Mouse (Mus musculus) spleen, adult 12 weeks (tissue): ENCODE results near the gene Slc15a2.

ENCODE experiments used
- DNase-seq: peaks from one replicate; pipeline ENCODE4 v3.0.0; 2022; ENCODE audit warnings: low spot score

Gene Slc15a2

DNA sequence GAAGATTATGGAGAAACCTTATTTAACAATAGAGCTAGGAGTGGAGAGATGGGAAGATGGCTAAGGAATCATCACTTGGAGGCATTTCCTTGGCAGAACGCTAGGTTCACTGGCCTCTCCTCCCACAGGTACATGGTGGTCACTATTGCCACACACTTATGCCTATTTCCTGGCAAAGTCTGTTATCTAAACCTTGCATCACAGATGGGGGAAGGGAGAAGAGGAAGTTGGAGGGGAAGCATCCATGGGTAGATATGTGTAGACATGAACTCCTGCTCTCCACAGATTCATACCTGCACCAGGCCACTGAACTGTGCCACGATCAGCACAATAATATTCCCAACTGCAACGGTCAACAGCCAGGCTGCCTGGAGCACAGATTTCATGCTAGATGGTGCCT, 32.8 kb downstream of the Slc15a2 start:
- DNase-seq, result no peak

DNA sequence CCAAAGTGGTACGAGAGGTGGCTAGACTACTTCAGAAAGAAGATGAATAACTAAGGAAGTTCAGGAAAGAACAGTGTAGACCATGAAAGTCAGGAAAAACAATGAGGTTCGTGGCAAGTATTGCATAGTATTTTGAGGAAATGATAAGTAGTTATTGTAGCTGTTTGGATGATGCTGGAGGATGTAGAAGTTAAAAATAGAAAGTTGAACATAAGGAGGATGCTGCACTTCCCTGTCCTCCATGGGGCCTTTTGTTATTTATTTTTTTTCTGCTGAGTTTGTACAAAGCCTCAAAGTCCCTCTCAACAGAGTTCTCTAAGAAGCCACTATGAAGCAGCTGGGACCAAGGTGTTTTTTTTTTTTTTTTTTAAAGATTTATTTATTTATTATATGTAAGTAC, 37.0 kb downstream of the Slc15a2 start:
- DNase-seq, result no peak

DNA sequence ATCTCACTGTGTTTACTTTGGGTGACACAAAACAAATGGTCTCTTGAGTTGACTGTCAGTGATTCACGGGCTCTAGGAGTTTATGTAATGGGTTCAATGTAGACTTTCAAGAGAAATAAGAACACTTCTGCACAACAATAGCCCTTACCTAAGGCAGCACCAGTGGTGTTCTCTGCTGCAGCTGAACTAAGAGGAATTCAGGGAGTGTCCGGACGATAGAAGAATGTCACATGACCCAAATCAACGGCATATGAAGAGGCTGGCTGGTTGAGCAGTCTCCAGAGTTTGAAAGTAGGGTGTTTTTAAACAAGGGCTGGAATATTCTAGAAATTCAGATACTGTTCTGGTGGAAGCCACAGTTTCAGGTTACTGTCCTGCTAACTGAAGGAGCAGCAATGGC, 37.7 kb downstream of the Slc15a2 start:
- DNase-seq, result no peak

DNA sequence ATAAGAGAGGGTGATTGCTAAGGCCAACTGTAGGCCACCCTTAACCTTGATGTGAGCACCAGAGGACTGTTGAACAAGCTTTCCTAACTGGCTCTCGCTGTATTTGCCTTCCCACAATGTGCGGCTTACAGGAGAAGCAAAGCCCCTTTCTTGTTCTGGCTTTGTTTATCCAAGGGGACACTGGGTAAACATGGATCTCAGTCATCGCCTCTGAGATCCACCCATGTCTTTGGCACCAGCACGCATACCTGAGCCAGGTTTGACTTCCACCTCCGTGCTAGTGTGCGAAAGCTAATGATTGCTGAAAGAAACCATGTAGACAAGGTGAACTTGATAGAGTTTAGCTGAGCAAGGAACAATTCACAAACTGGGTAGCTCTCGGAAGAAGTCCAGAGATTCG, 41.2 kb downstream of the Slc15a2 start:
- no peak for DNase-seq

DNA sequence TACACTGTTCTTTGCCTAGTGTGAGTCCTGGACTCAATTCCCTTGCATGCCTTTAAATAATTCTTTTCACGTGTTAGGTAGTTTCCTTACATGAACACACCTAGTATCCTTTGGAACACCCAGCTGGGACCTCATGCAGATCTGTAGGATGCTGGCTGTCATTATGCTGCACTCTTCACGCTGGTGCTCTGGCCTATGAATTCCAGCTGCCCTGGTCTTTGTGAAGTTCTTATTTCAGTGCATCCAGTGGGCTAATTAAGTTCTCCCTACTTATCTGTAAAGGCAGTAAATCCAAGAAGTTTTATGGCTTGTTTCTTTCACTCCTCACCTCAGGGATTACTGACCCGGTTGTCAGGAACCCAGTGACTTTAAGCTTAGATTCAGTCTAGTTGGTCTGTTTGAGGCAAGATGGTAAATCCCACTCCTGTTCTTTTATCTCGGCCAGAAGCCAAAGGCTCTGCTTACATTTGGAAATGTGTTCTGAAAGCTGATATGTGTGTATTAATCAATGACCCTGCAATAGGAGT, 45.3 kb downstream of the Slc15a2 start:
- DNase-seq, result no peak

DNA sequence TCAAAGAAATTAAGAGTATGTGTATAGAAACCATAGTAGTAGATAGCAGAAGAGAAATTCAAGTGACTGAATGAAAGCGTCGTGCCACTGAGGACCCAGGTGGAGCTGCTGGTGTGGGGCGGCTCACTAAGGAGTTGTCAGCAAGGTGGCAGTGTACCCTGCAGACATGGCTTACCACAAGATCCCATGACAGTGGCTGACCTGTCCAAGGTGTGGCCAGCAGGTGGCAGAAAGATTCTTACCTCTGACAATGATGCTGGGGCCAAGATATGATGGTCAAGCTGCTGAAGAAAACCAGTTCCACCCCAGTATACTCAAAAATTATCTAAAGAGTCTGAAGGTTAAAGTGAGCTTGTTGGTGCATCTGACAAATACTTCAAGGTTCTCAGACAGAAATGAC, 49.3 kb downstream of the Slc15a2 start:
- no peak for DNase-seq

DNA sequence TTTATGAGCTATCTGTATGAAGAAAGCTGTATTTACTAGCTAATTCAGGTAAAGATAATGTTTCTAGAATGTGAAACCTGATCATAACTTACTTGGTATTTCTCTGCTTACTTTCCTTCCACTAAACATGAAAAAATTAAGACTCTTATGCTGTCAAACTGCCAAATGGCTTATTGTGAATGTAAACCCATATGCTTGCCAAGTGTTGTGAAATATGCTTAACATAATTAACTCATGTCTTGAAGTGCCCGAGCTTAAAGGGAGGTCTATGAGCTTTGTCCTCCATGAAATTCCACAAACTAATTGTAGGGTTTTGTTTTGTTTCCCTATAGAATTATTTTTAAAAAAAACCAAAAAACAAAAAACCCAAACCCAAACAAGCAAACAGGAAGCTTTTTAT, 50.9 kb downstream of the Slc15a2 start:
- DNase-seq, result no peak

DNA sequence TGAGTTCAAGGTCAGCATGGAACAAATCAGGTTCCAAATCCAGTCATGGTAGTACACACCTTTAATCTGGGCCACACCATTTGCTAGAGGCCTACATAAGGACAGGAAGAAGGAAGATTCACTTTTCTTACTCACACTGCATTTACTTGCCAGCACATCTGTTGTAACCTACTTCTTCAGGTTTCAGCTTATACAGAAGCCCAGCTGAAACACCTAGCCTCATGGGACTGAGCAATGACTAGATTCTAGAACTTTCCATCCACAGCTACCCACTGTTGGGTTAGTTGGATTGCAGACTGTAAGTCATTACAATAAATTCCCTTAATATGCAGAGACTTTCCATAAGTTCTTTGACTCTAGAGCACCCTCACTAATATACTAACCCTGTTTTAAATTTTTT, 52.2 kb downstream of the Slc15a2 start:
- no peak for DNase-seq

DNA sequence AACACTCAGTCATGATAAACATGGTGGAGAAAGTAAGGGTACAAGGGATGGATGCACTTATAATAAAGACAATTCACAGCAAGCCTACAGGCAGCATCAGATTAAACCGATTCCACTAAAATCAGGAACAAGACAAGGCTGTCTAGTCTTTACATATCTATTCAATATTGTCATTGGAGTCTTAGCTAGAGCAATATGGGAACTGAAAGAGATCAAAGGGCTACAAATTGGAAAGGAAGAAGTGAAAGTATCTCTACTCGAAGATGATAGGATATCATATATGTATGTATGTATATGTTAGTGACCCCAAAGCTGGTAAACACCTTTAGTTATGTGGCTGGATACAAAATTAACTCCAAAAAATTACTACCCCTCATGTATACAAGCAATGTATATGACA, 55.8 kb downstream of the Slc15a2 start:
- no peak for DNase-seq

DNA sequence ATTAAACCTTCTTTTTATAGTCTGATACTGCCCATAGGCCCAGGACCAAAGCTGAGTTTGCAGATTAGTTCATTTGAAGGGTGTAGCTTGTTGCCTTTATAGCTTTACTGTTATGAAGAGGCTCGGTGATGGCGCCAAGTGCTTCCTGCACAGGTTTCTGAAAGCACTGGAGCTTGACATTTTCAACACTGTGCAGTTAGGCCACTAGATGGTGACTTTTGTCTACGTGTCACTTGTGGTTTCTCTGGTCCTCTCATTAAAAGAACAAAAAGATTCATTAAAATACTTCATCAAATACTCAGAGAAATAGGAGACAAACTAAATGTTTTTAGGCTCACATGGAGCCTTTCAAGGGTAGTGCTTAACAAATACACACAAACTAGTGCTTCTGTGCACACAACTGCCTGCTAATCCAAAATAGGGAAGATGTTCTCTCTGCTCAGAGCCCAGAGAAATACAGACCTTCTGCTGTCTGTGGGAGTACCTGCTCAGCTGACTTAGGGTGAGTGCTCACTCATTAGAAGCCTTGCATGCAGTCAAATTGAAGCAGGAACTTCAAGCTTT, 60.8 kb downstream of the Slc15a2 start:
- DNase-seq, result no peak

DNA sequence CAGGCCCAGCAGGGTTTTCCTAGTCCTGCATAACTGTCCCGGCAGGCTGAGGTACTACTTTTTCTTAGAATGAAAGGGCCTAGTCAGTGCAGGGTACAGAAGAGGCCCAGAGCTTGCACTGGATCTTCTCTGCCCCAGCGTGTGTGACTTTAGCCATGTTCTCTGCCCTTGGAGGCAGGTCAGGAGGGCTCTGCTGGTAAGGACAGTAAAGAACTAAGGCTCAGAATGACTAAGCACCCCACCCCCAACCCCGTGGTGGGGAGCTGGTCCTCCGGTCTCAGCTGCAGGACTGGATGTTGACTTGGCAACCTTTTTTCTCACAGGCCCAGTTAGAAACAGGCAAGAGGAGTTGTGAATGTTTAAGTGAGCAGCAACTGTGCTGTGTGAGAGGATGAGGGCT, 62.0 kb downstream of the Slc15a2 start:
- DNase-seq, result no peak

DNA sequence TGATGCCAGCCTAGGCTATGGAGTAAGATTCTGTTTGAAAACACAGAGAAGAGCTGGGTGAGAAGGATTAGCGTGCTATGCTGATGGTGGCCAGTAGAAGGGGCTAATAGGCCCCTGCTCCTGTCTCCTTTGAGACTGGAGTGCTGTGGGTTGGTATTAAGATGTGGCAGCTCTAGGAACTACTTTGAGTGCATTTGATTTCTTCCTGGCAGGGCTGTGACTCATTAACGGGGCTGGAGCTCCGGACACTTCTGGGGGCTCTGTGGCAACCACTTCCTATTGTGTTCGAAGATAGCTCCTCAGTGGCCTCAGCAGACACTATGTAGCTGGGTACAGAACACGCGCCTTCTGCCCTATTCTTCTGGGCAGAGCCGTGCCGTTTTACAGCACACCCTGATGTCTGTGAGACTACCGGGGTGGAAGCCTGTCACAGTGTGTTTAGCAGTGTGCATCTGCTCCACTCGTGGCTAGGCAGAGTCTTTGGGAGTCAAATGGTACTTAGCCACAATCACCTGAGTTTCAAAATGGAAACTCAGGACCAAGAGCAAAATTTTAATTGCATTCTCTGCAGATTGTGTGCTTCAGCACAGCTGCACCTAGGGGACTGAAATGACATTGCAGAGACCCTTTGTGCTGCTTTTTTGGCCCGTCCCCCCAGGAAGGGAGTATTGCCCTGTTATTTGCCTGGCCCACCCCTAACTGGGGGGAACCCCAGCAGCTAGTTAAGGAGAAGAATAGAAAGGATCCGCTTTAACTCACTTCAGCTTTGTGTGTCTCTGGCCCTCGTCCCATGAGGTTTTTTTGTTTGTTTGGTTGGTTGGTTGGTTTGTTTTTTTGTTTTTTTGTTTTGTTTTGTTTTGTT, 64.3 kb downstream of the Slc15a2 start:
- DNase-seq, result no peak

DNA sequence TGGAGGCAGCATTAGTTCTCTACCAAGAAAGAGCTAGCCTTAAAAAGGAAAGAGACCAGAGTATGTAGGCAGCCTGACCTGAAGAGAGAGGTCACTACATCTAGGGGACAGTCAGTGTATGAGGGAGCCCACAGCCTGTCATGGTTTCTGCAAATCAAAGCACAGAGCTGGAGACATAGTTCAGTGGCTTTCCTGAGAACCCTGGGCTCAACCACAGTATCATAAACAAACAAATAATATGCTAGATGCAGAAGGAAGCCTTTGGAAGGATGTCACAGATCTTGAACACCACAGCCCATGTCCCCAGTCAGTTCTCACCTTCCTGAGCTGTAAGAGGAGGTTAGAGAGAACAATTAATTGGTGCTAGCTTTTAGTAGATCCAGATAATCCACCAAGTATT, 66.1 kb downstream of the Slc15a2 start:
- no peak for DNase-seq

DNA sequence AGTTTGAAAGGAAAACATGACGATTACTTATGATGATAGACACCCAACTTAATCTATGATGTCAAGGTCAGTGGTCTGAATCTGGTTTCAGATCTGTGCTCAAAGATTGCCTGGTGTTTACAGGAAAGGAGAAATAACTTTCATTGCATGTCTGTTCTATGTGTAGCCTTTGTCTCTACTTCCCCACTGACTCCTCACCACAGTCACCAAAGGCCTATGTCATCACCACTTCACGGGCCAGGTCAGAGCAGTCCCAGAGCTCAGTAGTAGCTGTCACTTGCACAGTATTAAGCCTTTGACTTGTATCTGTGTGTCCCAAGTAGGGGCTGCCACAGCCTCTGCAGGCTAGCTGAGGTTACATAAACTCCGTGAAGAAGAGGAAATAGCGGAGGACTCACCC, 67.3 kb downstream of the Slc15a2 start:
- DNase-seq, result no peak

DNA sequence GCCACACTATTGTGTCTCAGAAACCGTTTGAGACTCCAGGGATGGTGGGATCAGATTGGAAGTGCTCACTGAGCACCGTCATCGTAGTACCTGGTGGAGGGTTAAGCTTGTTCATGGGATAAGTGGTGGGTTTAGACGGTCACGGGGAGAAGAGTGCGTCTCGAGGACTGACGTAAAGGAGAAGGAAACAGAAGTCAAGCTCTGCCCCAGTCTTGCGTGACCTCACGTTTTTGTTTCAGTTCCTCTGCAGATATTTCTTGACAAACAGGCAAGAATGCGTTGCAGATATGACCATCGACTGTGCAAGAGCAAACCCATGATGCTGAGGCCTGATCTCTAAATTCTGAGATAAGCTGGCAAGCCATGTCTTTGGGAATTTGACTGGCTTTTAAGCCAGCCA, 73.0 kb downstream of the Slc15a2 start:
- peak; percentile 48 for DNase-seq

DNA sequence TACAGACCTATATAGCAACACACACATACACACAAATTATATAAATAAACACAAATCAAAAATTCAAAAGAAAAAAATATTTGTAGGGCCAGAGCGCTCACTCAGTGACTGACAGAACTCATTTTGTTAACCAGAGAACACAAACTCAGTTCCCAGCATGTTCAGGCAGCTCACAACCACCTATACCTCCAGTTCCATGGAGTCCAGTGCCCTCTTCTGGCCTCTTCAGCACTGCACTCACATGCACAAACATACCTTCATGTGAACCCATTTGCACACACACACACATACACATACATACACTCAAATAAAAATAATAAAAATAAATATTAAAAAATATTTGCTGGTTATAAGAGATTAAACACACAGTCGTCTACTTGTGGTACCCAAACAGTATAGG, 74.0 kb downstream of the Slc15a2 start:
- no peak for DNase-seq

DNA sequence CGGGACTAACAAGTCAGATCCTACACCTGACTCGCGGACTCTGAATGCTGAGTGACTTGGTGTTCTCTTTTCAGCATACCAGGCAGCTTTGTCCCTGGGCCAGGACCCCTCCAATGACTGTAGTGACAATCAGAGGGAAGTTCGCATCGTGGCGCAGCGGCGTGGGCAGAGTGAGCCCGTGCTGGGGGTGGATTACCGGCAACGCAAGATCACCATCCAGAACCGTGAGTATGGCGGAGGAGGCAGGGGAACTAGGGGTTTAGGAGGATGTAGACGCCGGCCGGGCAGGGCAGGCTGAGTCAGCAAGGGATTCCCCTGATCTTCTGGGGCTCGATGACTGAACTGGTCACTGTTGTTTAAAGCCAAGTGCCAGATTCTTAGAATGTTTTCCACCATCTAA, 75.4 kb downstream of the Slc15a2 start:
- peak; percentile 51 for DNase-seq

DNA sequence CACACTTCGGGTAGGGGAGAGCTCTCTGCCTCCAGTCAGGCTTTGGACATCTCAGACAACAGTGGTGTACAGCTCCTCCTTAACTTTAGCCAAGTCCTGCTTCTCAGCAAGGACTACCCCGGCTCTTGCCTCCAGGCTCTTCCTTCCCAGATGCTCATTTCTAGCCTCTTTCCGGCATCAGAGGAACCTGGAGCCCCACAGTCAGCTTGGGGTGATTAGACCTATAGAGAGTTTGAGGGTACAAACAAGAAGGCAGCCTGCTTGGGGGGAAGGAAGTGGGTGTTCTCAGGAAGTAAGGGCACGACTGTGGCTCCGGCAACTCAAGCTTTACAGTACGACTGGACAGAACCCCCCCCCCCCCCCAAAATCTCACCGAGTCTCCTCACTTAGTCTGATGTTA, 76.0 kb downstream of the Slc15a2 start:
- no peak for DNase-seq

DNA sequence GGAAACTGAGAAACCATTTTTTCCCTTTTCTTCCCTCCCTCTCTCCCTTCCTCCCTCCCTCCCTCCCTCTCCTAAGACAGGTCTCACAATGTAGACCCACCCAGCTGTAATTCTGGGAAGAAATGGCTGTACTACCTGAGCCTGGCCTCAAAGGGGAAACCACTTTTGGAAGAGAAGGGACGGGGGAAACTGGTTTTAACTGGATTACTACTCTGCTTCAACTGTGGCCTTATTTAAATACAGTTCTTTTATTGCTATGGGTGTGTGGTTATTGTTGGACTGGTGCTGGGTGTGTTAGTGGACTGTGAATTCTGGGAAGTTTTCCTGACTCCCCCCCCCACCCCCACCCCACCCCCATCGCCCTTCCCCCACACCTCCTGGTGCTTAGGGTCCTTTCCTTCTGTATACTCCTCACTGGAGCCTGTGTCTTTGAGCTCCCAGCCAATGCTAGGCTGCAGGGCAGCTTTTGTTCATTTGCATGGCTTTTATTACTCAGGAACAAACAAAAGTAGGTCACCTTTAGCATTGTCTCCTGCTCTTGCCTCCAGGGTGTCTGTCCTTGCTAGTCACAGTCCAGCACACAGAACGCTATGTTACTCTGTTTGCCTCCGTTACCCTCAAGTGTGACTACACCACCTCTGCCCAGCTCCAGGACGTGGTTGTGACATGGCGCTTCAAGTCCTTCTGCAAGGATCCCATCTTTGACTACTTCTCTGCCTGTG, 76.9 kb downstream of the Slc15a2 start:
- no peak for DNase-seq

DNA sequence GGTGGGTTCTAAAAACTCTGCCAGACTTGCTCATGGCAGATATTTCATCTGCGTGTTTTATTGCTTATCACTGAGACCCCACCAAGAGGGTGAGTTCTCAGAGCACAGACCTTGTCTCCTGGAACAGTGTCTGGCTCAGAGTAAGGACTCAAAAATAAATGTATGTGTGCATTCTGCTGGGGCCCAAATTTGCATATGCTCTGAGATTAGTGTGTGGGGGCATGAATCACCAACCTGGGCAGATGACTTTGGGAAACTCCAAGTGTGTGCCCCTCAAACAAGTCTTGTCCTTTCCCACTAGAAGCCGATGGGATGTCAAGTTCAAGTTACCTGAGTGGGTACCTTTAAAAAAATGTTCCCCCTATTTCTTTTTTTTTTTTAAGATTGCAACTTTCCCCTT, 84.3 kb downstream of the Slc15a2 start:
- DNase-seq, result no peak
